Mouse (Mus musculus) heart, adult 8-10 months (tissue): ENCODE measurements around the gene Olfr1173. TPM values are rescaled to one million over a fixed set of nuclear protein-coding genes. Genes with fewer than 3 reads are reported as not detected.

Experiments
- DNase-seq: peaks from one replicate; pipeline ENCODE4 v3.0.0; 2022; ENCODE audit warnings: low spot score
- total RNA-seq, 4 experiments: library from RNA; stranded (reverse); gene quantifications; 2 replicates each; pipeline ENCODE4 v1.2.4; 2022

Olfr1173 gene
- total RNA-seq: not detected

DNA sequence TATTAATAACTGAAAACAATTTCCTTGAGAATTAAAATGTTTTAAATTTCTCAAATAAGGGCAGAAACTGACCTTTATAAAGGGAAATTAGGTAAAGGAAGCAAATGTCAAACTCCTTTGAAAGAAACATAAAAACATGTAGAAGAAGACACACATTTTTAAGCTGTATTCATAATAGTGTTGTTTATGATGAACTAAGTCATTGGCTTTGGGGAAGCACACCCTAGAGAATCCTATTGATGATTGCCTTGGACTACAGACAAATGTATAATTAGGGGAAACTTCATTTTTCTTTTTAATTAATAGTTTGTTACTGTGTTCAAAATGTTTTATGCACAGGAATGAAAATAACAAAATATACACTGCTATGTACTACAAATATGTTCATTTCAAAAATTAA lies at the start of gene Olfr1173:
TSS of gene Olfr1173 (minus strand) at position 101 of the 400 bp plus-strand sequence.
- no peak for DNase-seq

DNA sequence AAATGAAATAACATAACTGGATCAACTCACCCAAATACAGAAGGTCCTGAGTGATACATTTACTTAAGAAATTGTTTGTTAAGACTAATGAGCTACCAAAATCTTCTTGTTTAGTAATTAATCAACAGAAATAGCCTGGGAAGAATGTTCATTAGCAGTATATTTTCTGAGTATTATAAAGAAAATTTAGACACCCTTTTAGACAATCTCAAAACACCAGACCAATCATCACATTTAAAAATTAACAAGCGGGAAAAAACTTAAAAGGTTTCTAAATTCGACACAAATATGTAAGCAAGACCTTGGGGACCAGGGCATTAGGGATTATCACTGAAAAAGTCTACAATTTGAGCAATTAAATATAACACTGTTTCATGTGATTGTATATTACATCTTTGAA lies 47.4 kb upstream of the Olfr1173 start, which contains the start of gene Olfr1175-ps:
TSS of gene Olfr1175-ps (minus strand) at position 101 of the 400 bp plus-strand sequence.
- no peak for DNase-seq

DNA sequence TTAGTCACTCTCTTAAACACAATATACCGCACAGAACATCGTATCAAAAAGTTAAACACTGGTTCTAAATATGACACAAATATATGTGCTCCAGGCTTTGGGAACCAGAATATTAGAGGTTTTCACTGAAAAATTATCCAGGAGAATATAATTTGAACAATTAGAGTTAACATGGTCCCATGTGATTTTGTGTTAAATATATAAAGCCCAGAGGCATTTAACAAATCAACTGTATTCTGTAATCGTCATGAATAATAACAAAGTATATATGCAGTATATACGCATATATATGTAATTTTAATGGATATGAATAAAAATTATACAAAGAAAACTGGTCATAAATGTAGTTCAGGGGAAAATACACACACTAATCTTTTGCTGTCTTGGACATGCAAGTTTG lies 35.4 kb upstream of the Olfr1173 start, which contains the start of gene Olfr1174-ps:
TSS of gene Olfr1174-ps (minus strand) at position 101 of the 400 bp plus-strand sequence.
- DNase-seq: no peak

DNA sequence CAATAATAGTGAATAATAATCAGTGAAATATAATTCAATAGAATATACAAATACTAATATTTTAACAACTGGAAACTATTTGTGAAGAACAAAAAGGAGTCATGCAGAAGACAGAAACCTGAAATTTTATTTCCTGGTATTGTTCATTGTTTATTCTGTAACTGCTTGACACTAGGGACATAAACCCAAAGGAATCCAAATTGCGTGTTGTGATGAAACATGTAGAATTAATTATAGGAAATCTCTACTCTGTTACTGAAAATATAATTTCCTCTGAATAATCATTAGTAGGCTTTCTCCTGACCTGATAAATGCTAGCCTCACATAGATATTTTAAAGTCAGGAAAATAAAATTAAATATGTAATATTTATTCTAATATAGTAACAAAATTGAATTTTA lies 51.4 kb downstream of the Olfr1173 start, which contains the start of gene Olfr1170:
TSS of gene Olfr1170 (minus strand) at position 101 of the 400 bp plus-strand sequence.
- no peak for DNase-seq

Other genes starting within 250 kb of the Olfr1173 start
- gene Olfr73, start 242.2 kb downstream of the Olfr1173 start, total RNA-seq: not detected
- not detected for gene Olfr1162, start 228.7 kb downstream of the Olfr1173 start, total RNA-seq
- not detected for gene Olfr1163, start 208.0 kb downstream of the Olfr1173 start, total RNA-seq
- gene Olfr1164, start 185.9 kb downstream of the Olfr1173 start, total RNA-seq: not detected
- not detected for gene Olfr1166, start 151.6 kb downstream of the Olfr1173 start, total RNA-seq
- not detected for gene Olfr1167, start 124.7 kb downstream of the Olfr1173 start, total RNA-seq
- not detected for gene Olfr1168, start 98.0 kb downstream of the Olfr1173 start, total RNA-seq
- not detected for gene Olfr1170, start 51.5 kb downstream of the Olfr1173 start, total RNA-seq
- gene Olfr1174-ps, start 35.3 kb upstream of the Olfr1173 start, total RNA-seq: not detected
- gene Olfr1175-ps, start 47.3 kb upstream of the Olfr1173 start, total RNA-seq: not detected
- gene Olfr1176, start 56.8 kb upstream of the Olfr1173 start, total RNA-seq: not detected
- not detected for gene Olfr1177-ps, start 66.6 kb upstream of the Olfr1173 start, total RNA-seq
- gene Olfr1178, start 107.2 kb upstream of the Olfr1173 start, total RNA-seq: not detected
- not detected for gene Olfr1179, start 126.6 kb upstream of the Olfr1173 start, total RNA-seq
- gene Olfr1180, start 139.3 kb upstream of the Olfr1173 start, total RNA-seq: not detected
- not detected for gene Olfr1181, start 146.3 kb upstream of the Olfr1173 start, total RNA-seq
- gene Gm13757, start 169.3 kb upstream of the Olfr1173 start, total RNA-seq: not detected
- not detected for gene Olfr1183, start 175.0 kb upstream of the Olfr1173 start, total RNA-seq
- not detected for gene Olfr1184, start 203.7 kb upstream of the Olfr1173 start, total RNA-seq
- gene Olfr1185-ps1, start 213.4 kb upstream of the Olfr1173 start, total RNA-seq: not detected
- gene Olfr1186, start 238.7 kb upstream of the Olfr1173 start, total RNA-seq: not detected